Mouse (Mus musculus) hindbrain, embryonic 11.5 days (tissue): ENCODE data around the gene Ovca2. TPM values are rescaled to one million over a fixed set of nuclear protein-coding genes. Genes with fewer than 3 reads are reported as not detected.

Experiments
- ATAC-seq: fragments of 200-750 bp; cut with Nextera tagmentation; 2 replicates; pipeline ENCODE4 v1.8.0; 2017; ENCODE audit warnings: mild to moderate bottlenecking, moderate TSS enrichment, moderate library complexity; ENCODE audit not compliant: low FRiP score
- DNase-seq: peaks from one replicate; pipeline ENCODE4 v3.0.0-alpha.2; 2015; ENCODE audit warnings: low spot score
- H3K27ac ChIP-seq: fragments of 300-500 bp; sonication (generic); 2 replicates; pipeline ENCODE4 v1.5.1; 2014; ENCODE audit warnings: mild to moderate bottlenecking, low read depth, low read length
- H3K27me3 ChIP-seq: fragments of 300-500 bp; sonication (generic); 2 replicates; pipeline ENCODE4 v1.6.1; 2014; ENCODE audit warnings: mild to moderate bottlenecking, low read length, moderate library complexity, mixed read lengths; ENCODE audit not compliant: control insufficient read depth, insufficient read depth
- H3K36me3 ChIP-seq: fragments of 300-500 bp; sonication (generic); 2 replicates; pipeline ENCODE4 v1.6.1; 2014; ENCODE audit warnings: mild to moderate bottlenecking, low read length, moderate library complexity, mixed read lengths; ENCODE audit not compliant: control insufficient read depth, insufficient read depth
- H3K4me1 ChIP-seq: fragments of 300-500 bp; sonication (generic); replicated peaks from 2 replicates; pipeline ENCODE4 v1.6.1; 2014; ENCODE audit warnings: low read length, mixed read lengths; ENCODE audit not compliant: control insufficient read depth, insufficient read depth
- H3K4me2 ChIP-seq: fragments of 300-500 bp; sonication (generic); replicated peaks from 2 replicates; pipeline ENCODE4 v1.6.1; 2014; ENCODE audit warnings: mild to moderate bottlenecking, low read depth, low read length
- H3K4me3 ChIP-seq: fragments of 300-500 bp; sonication (generic); 2 replicates; pipeline ENCODE4 v1.5.1; 2014; ENCODE audit warnings: low read depth, low read length
- H3K9ac ChIP-seq: fragments of 300-500 bp; sonication (generic); 2 replicates; pipeline ENCODE4 v1.6.1; 2014; ENCODE audit warnings: low read depth, low read length
- H3K9me3 ChIP-seq: fragments of 300-500 bp; sonication (generic); 2 replicates; pipeline ENCODE4 v1.6.1; 2016; ENCODE audit warnings: low read length; ENCODE audit not compliant: control insufficient read depth
- WGBS: fragments of 180-500 bp; shearing (Covaris S2); extraction: QIAGEN DNeasy Blood & Tissue Kit; methylation state at CpG from one replicate; pipeline ENCODE4 v1.1.7; 2014; 5-methylcytosine and 5-hydroxymethylcytosine counted together
- polyA plus RNA-seq: library from polyadenylated mRNA; unstranded; fragments of >200 nt; fragmentation: Nextera tagmentation; extraction: Ambion mirVana; gene quantifications from 2 replicates; pipeline ENCODE4 v1.2.1, GENCODE M21; 2014

Ovca2 gene
- 28.0 and 31.0 TPM in 2 replicates for polyA plus RNA-seq

- ATAC-seq (peak; percentile 97), DNase-seq (peak; percentile 93)
- WGBS: under 1% methylated on average over 33 of the region's 33 CpGs
- peak within 1 kb of the TSS; percentile 91 for H3K9ac ChIP-seq
- H3K9me3 ChIP-seq: no peaks in the 10 kb centered on the region
- H3K4me2 ChIP-seq: peak within 1 kb of the TSS; percentile 93
- peak within 1 kb of the TSS; percentile 75 for H3K27ac ChIP-seq
- no peaks in the 10 kb centered on the region for H3K27me3 ChIP-seq
- H3K4me1 ChIP-seq: peaks cover 10% of the 10 kb centered on the region
- peak within 1 kb of the TSS; percentile 81 for H3K4me3 ChIP-seq
- H3K36me3 ChIP-seq: no peaks in the 10 kb centered on the region
These were observed at the start of gene Ovca2 for GRCm38 (mm10) chr11:75178672-75179208. TSS of gene Ovca2 (minus strand) at chr11:75178835.

- no peaks in the 10 kb centered on the region for H3K9me3 ChIP-seq
- no peaks in the 10 kb centered on the region for H3K4me1 ChIP-seq
- H3K4me2 ChIP-seq: no peak overlapping the region
- H3K27ac ChIP-seq: no peak overlapping the region
- no peak overlapping the region for H3K9ac ChIP-seq
- DNase-seq (no peak), ATAC-seq (no peak)
- H3K36me3 ChIP-seq: no peaks in the 10 kb centered on the region
- H3K27me3 ChIP-seq: no peaks in the 10 kb centered on the region
- H3K4me3 ChIP-seq: no peak overlapping the region
- 82% methylated on average over 3 of the region's 3 CpGs for WGBS
These were observed 49.0 kb upstream of the Ovca2 start for GRCm38 (mm10) chr11:75227632-75228031.

- Histone ChIP-seq H3K9me3 (no peaks in the 10 kb centered on the region), H3K4me2 (no peak overlapping the region), H3K27me3 (no peaks in the 10 kb centered on the region), H3K36me3 (no peaks in the 10 kb centered on the region), H3K4me1 (no peaks in the 10 kb centered on the region), H3K4me3 (no peak overlapping the region), H3K9ac (no peak overlapping the region), H3K27ac (no peak overlapping the region)
- DNase-seq (no peak), ATAC-seq (no peak)
- 91% methylated on average over 4 of the region's 4 CpGs for WGBS
These were observed 46.2 kb upstream of the Ovca2 start for GRCm38 (mm10) chr11:75224835-75225234.

DNA sequence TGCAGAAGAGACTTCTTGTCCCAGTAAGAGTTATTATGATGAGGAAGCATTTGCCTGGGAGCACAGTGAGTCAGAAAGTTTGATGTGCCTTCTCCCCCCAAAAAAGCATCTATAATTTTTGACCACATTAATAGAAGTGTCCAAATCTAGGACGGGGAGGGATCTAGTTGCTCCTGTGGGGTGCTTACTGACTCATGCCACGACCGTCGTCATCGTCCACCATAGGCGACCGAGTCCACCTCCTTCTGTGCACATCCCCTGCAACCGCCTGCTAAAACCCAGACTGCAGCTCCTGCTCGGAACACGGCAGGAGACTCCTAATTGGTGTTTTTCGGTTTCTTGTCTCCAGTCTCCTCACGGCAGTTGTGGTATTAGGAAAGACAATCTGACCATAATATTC lies 45.4 kb upstream of the Ovca2 start:
- H3K4me1 ChIP-seq: no peaks in the 10 kb centered on the region
- no peak for DNase-seq
- 86% methylated on average over 12 of the region's 12 CpGs for WGBS

DNA sequence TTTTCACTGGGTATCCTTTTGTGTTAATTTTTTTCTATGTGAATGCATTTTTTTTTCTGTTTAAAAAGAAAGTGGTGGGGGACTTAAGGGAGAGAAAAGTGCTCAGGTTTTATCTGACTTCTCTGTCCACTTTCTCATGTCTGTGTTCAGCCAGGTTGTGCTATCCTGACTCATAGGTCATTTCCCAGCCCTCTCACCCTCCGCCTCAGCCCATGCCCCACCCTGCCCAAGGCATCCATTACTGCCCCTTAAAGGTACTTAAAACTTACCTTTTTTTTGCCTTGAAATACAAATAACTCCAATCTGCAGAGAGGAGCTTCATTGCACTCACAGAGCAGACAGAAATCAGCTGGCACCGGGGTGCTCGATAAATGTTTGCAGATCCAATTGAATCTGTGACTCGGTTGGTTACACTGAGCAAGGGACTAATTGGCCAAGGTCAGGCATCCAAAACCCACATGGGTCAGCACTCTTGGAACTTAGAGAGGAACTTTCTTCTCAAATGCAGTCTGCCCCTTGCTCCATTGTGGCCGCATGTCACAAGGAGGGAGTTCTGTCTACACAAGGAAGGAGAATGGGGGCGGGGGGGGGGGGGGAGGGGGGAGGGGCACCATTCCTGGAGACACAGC lies 42.0 kb upstream of the Ovca2 start:
- no peaks in the 10 kb centered on the region for H3K4me1 ChIP-seq
- DNase-seq: no peak
- no peak overlapping the region for H3K27ac ChIP-seq
- no peak overlapping the region for H3K9ac ChIP-seq
- no peaks in the 10 kb centered on the region for H3K9me3 ChIP-seq
- 52% methylated on average over 4 of the region's 6 CpGs for WGBS
- no peaks in the 10 kb centered on the region for H3K27me3 ChIP-seq
- ATAC-seq: no peak
- no peaks in the 10 kb centered on the region for H3K36me3 ChIP-seq
- H3K4me2 ChIP-seq: no peak overlapping the region
- H3K4me3 ChIP-seq: no peak overlapping the region

More for the DNA sequence above, 45.4 kb upstream of the Ovca2 start:
- Histone ChIP-seq H3K36me3 (no peaks in the 10 kb centered on the region), H3K9ac (no peak overlapping the region), H3K4me3 (no peak overlapping the region), H3K27ac (no peak overlapping the region), H3K9me3 (no peaks in the 10 kb centered on the region), H3K27me3 (no peaks in the 10 kb centered on the region), H3K4me2 (no peak overlapping the region)
- no peak for ATAC-seq

GRCm38 (mm10) chr11:75220115-75220514 lies 41.5 kb upstream of the Ovca2 start:
- H3K4me1 ChIP-seq: no peaks in the 10 kb centered on the region
- 54% methylated on average over 9 of the region's 9 CpGs for WGBS
- no peak overlapping the region for H3K27ac ChIP-seq
- no peak overlapping the region for H3K9ac ChIP-seq
- no peaks in the 10 kb centered on the region for H3K36me3 ChIP-seq
- H3K27me3 ChIP-seq: no peaks in the 10 kb centered on the region
- no peak overlapping the region for H3K4me2 ChIP-seq
- H3K9me3 ChIP-seq: no peaks in the 10 kb centered on the region
- ATAC-seq (no peak), DNase-seq (no peak)
- no peak overlapping the region for H3K4me3 ChIP-seq

DNA sequence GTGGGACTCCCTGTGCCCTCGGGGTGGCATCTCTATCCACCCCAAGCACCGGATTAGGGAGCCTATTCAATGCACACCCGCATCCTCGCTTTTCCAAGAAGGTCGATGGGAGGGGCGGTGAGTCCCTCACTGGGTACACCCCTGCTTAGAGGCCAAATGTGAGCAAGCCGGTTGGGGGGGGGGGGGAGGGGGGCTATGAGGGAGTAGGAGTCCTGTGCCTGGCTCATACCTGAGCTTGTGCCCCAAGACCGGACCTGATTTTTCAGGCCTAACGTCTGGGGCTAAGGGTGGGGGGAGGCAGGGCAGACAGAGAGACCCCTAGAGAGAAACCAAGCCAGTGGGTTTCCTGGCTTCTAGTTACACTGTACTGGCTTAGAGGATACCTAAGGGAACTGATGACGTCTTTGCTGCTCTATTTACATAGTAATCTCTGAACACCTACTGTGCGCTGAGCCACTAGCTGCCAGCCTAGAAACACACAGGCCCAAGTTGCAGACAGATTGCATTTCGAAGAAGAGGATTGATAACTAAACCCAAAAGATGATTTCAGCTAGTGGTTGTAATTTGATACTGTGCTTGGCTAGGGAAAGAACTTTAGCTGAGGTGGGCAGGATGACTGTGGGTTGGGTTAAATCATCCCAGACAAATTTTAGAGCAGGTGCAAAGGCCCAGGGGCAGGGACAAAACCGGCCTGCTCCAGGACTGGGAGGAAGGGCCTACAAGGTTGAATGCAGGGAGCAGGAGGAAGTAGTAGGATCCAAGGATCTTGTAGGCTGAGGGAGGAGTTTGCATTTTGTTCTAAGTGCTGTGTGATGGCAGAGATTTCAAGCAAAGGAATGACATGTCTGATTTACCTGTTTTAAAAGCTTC lies 35.7 kb upstream of the Ovca2 start:
- no peaks in the 10 kb centered on the region for H3K27me3 ChIP-seq
- DNase-seq (no peak), ATAC-seq (peak; percentile 50)
- peak overlapping the region; percentile 52 for H3K4me2 ChIP-seq
- H3K4me3 ChIP-seq: peak overlapping the region; percentile 27
- H3K4me1 ChIP-seq: peaks cover 3% of the 10 kb centered on the region; the same call in 1 of the 2 replicates
- no peaks in the 10 kb centered on the region for H3K9me3 ChIP-seq
- peak overlapping the region; percentile 62; the same call in 1 of the 2 replicates for H3K27ac ChIP-seq
- peak overlapping the region; percentile 53; the same call in 1 of the 2 replicates for H3K9ac ChIP-seq
- 16% methylated on average over 12 of the region's 13 CpGs for WGBS
- H3K36me3 ChIP-seq: no peaks in the 10 kb centered on the region

DNA sequence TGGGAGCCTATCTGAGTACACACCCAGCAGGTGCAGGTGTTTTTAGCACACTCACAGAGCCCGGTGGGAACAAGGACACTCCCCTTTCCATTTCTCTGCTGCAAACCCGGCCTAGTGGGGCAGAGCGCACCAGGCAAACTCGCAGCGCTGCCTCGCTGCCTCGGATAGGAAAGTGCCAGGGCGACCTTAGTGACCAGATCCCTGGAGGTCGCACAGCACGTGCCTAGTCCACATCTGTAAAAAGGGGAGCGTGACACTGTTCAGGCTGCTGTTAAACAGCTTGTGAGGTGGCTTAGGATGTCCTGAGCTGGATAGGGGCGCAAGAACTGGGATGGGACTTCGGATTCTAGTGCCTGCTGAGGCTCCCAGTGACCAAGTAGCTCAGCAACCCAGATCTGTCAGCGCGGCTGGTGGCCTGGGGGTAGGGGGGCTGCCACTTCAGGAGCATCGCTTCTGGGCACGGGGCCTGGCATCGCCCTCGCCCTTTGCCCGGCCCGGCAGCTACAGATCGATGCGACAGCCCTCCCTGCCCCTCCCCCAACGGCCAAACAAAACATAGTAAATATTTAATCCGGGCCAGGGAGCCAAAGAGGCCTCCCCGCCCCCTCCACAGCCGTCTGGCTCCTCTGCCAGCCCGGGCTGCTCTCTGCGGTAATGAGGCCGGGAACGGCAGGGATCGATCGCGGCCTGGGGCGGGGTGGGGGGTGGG lies 34.9 kb upstream of the Ovca2 start:
- DNase-seq: peak; percentile 76
- WGBS: 4% methylated on average over 33 of the region's 35 CpGs
- H3K4me2 ChIP-seq: peak overlapping the region; percentile 52
- no peaks in the 10 kb centered on the region for H3K9me3 ChIP-seq
- ATAC-seq: peak; percentile 70
- peak overlapping the region; percentile 53; the same call in 1 of the 2 replicates for H3K9ac ChIP-seq
- peak overlapping the region; percentile 62; the same call in 1 of the 2 replicates for H3K27ac ChIP-seq
- no peaks in the 10 kb centered on the region for H3K27me3 ChIP-seq
- peak overlapping the region; percentile 27 for H3K4me3 ChIP-seq
- H3K4me1 ChIP-seq: peaks cover 3% of the 10 kb centered on the region; the same call in 1 of the 2 replicates
- H3K36me3 ChIP-seq: no peaks in the 10 kb centered on the region
